Mouse (Mus musculus): ENCODE measurements around the gene Ltbp2. TPM values are rescaled to one million over a fixed set of nuclear protein-coding genes. Genes with fewer than 3 reads are reported as not detected.

The Ltbp2 gene
- total RNA-seq, 2 experiments from 2014 or later = under 0.01 TPM; not detected in 1

GRCm38 (mm10) chr12:84809033-84809432 is 67.3 kb downstream of the Ltbp2 start:
- ATAC-seq (ENCODE audit: poor library complexity, severe bottlenecking) = peak; percentile 27; the same call in 1 of the 2 replicates

GRCm38 (mm10) chr12:84807351-84807750 is 69.0 kb downstream of the Ltbp2 start:
- ATAC-seq (ENCODE audit: poor library complexity, severe bottlenecking) = no peak

GRCm38 (mm10) chr12:84806726-84807125 is 69.6 kb downstream of the Ltbp2 start:
- ATAC-seq (ENCODE audit: poor library complexity, severe bottlenecking) = no peak

- ATAC-seq (ENCODE audit: poor library complexity, severe bottlenecking) = no peak
These were observed 70.3 kb downstream of the Ltbp2 start for GRCm38 (mm10) chr12:84806010-84806409.

GRCm38 (mm10) chr12:84805228-84805842 is 71.0 kb downstream of the Ltbp2 start:
- no peak for ATAC-seq (ENCODE audit: poor library complexity, severe bottlenecking)

- ATAC-seq (ENCODE audit: poor library complexity, severe bottlenecking) = no peak
These were observed 73.7 kb downstream of the Ltbp2 start for GRCm38 (mm10) chr12:84802625-84803024.

- ATAC-seq (ENCODE audit: poor library complexity, severe bottlenecking) = no peak
These were observed 74.7 kb downstream of the Ltbp2 start for GRCm38 (mm10) chr12:84801532-84802110.

- no peak for ATAC-seq (ENCODE audit: poor library complexity, severe bottlenecking)
These were observed 75.9 kb downstream of the Ltbp2 start for GRCm38 (mm10) chr12:84800419-84800818.

- ATAC-seq (ENCODE audit: poor library complexity, severe bottlenecking) = no peak
These were observed 77.2 kb downstream of the Ltbp2 start for GRCm38 (mm10) chr12:84799086-84799485.

- ATAC-seq (ENCODE audit: poor library complexity, severe bottlenecking) = no peak
These were observed 81.7 kb downstream of the Ltbp2 start for GRCm38 (mm10) chr12:84794647-84795046.

GRCm38 (mm10) chr12:84792629-84793028 is 83.7 kb downstream of the Ltbp2 start:
- no peak for ATAC-seq (ENCODE audit: poor library complexity, severe bottlenecking)

GRCm38 (mm10) chr12:84790853-84791252 is 85.5 kb downstream of the Ltbp2 start:
- no peak for ATAC-seq (ENCODE audit: poor library complexity, severe bottlenecking)

- no peak for ATAC-seq (ENCODE audit: poor library complexity, severe bottlenecking)
These were observed 90.2 kb downstream of the Ltbp2 start for GRCm38 (mm10) chr12:84786091-84786490.

GRCm38 (mm10) chr12:84784604-84785381 is 91.5 kb downstream of the Ltbp2 start:
- ATAC-seq (ENCODE audit: poor library complexity, severe bottlenecking) = peak; percentile 96

- ATAC-seq (ENCODE audit: poor library complexity, severe bottlenecking) = no peak
These were observed 100.1 kb downstream of the Ltbp2 start for GRCm38 (mm10) chr12:84776229-84776628.

GRCm38 (mm10) chr12:84774376-84774775 is 102.0 kb downstream of the Ltbp2 start:
- no peak for ATAC-seq (ENCODE audit: poor library complexity, severe bottlenecking)

GRCm38 (mm10) chr12:84773476-84773875 is 102.9 kb downstream of the Ltbp2 start:
- peak; percentile 9 for ATAC-seq (ENCODE audit: poor library complexity, severe bottlenecking)

GRCm38 (mm10) chr12:84772726-84773441 is 103.4 kb downstream of the Ltbp2 start, which contains the start of the genes Npc2 and Isca2:
TSS of gene Npc2 (minus strand) at chr12:84773152.
TSS of gene Isca2 (plus strand) at chr12:84773251.
- peak; percentile 95 for ATAC-seq (ENCODE audit: poor library complexity, severe bottlenecking)

- ATAC-seq (ENCODE audit: poor library complexity, severe bottlenecking) = no peak
These were observed 104.3 kb downstream of the Ltbp2 start for GRCm38 (mm10) chr12:84771981-84772520.

GRCm38 (mm10) chr12:84769624-84770023 is 106.7 kb downstream of the Ltbp2 start:
- no peak for ATAC-seq (ENCODE audit: poor library complexity, severe bottlenecking)

- peak; percentile 77 for ATAC-seq (ENCODE audit: poor library complexity, severe bottlenecking)
These were observed 108.8 kb downstream of the Ltbp2 start for GRCm38 (mm10) chr12:84767510-84767909.

Data from megakaryocyte, adult 5-6 weeks (primary cell).